Mouse (Mus musculus) kidney, embryonic 15.5 days (tissue): ENCODE results near the gene Adora1. TPM values are rescaled to one million over a fixed set of nuclear protein-coding genes. Genes with fewer than 3 reads are reported as not detected.

Experiments
- ATAC-seq: fragments of 200-750 bp; cut with Nextera tagmentation; replicated peaks from 2 replicates; pipeline ENCODE4 v1.8.0; 2017; ENCODE audit warnings: moderate TSS enrichment; ENCODE audit not compliant: low FRiP score
- H3K27ac ChIP-seq: fragments of 300-500 bp; sonication (generic); 2 replicates; pipeline ENCODE4 v1.5.1; 2015; ENCODE audit warnings: mild to moderate bottlenecking, inconsistent platforms
- H3K27me3 ChIP-seq: fragments of 300-500 bp; sonication (generic); 2 replicates; pipeline ENCODE4 v1.6.1; 2015; ENCODE audit warnings: inconsistent platforms
- H3K36me3 ChIP-seq: fragments of 300-500 bp; sonication (generic); 2 replicates; pipeline ENCODE4 v1.6.1; 2015; ENCODE audit warnings: inconsistent platforms
- H3K4me1 ChIP-seq: fragments of 300-500 bp; sonication (generic); 2 replicates; pipeline ENCODE4 v1.6.1; 2015; ENCODE audit warnings: inconsistent platforms
- H3K4me2 ChIP-seq: fragments of 300-500 bp; sonication (generic); 2 replicates; pipeline ENCODE4 v1.6.1; 2015; ENCODE audit warnings: moderate library complexity, mild to moderate bottlenecking, inconsistent platforms
- H3K4me3 ChIP-seq: fragments of 300-500 bp; sonication (generic); replicated peaks from 2 replicates; pipeline ENCODE4 v1.5.1; 2015; ENCODE audit warnings: mild to moderate bottlenecking, inconsistent platforms
- H3K9ac ChIP-seq: fragments of 300-500 bp; sonication (generic); 2 replicates; pipeline ENCODE4 v1.6.1; 2015; ENCODE audit warnings: mild to moderate bottlenecking, inconsistent platforms
- H3K9me3 ChIP-seq: fragments of 300-500 bp; sonication (generic); replicated peaks from 2 replicates; pipeline ENCODE4 v1.6.1; 2016; ENCODE audit warnings: inconsistent platforms
- WGBS: fragments of 180-500 bp; shearing (Covaris S2); methylation state at CpG from one replicate; pipeline ENCODE4 v1.1.7; 2015; ENCODE audit warnings: mixed read lengths; 5-methylcytosine and 5-hydroxymethylcytosine counted together
- polyA plus RNA-seq: library from polyadenylated mRNA; unstranded; fragments of >200 nt; fragmentation: Nextera tagmentation; extraction: Ambion mirVana; gene quantifications from 2 replicates; pipeline ENCODE4 v1.2.1, GENCODE M21; 2015

The Adora1 gene
- polyA plus RNA-seq, 1 experiment from 2014 or later: 7.7 TPM

- Histone ChIP-seq H3K4me2 (peak overlapping the region; percentile 23; the same call in 1 of the 2 replicates), H3K9ac (no peak overlapping the region), H3K4me3 (no peak overlapping the region), H3K36me3 (no peaks in the 10 kb centered on the region), H3K9me3 (no peaks in the 10 kb centered on the region), H3K4me1 (peaks cover 60% of the 10 kb centered on the region), H3K27me3 (no peaks in the 10 kb centered on the region), H3K27ac (peak overlapping the region; percentile 88)
- 0% methylated on average over 2 of the region's 2 CpGs for WGBS
- ATAC-seq: peak; percentile 31
These were observed 23.6 kb downstream of the Adora1 start for GRCm38 (mm10) chr1:134211631-134212030.

GRCm38 (mm10) chr1:134211043-134211442 is 24.2 kb downstream of the Adora1 start:
- Histone ChIP-seq H3K27me3 (no peaks in the 10 kb centered on the region), H3K9ac (no peak overlapping the region), H3K4me1 (peaks cover 62% of the 10 kb centered on the region), H3K36me3 (no peaks in the 10 kb centered on the region), H3K4me2 (peak overlapping the region; percentile 23; the same call in 1 of the 2 replicates), H3K27ac (peak overlapping the region; percentile 88), H3K4me3 (no peak overlapping the region), H3K9me3 (no peaks in the 10 kb centered on the region)
- WGBS: 31% methylated on average over 6 of the region's 6 CpGs
- ATAC-seq: no peak

- WGBS: 76% methylated on average over 6 of the region's 6 CpGs
These were observed 25.0 kb downstream of the Adora1 start for GRCm38 (mm10) chr1:134210179-134210755.

GRCm38 (mm10) chr1:134206085-134206484 is 29.1 kb downstream of the Adora1 start:
- 37% methylated on average over 5 of the region's 5 CpGs for WGBS
- Histone ChIP-seq H3K4me3 (no peak overlapping the region), H3K9ac (no peak overlapping the region), H3K36me3 (no peaks in the 10 kb centered on the region), H3K4me2 (no peak overlapping the region), H3K9me3 (no peaks in the 10 kb centered on the region), H3K27me3 (no peaks in the 10 kb centered on the region), H3K27ac (no peak overlapping the region), H3K4me1 (peaks cover 29% of the 10 kb centered on the region)
- ATAC-seq: no peak

More at GRCm38 (mm10) chr1:134210179-134210755, 25.0 kb downstream of the Adora1 start:
- peak overlapping the region; percentile 88 for H3K27ac ChIP-seq
- H3K9ac ChIP-seq: no peak overlapping the region
- no peaks in the 10 kb centered on the region for H3K27me3 ChIP-seq
- H3K4me3 ChIP-seq: no peak overlapping the region
- ATAC-seq: no peak
- peaks cover 54% of the 10 kb centered on the region for H3K4me1 ChIP-seq
- H3K9me3 ChIP-seq: no peaks in the 10 kb centered on the region
- no peaks in the 10 kb centered on the region for H3K36me3 ChIP-seq
- no peak overlapping the region for H3K4me2 ChIP-seq

- H3K36me3 ChIP-seq: no peaks in the 10 kb centered on the region
- H3K9ac ChIP-seq: no peak overlapping the region
- 48% methylated on average over 9 of the region's 9 CpGs for WGBS
- H3K4me2 ChIP-seq: no peak overlapping the region
- no peak for ATAC-seq
- no peaks in the 10 kb centered on the region for H3K9me3 ChIP-seq
- no peaks in the 10 kb centered on the region for H3K27me3 ChIP-seq
- H3K4me1 ChIP-seq: peaks cover 22% of the 10 kb centered on the region
- no peak overlapping the region for H3K27ac ChIP-seq
- no peak overlapping the region for H3K4me3 ChIP-seq
These were observed 29.8 kb downstream of the Adora1 start for GRCm38 (mm10) chr1:134205296-134206018.

GRCm38 (mm10) chr1:134204230-134204629 is 31.0 kb downstream of the Adora1 start:
- no peaks in the 10 kb centered on the region for H3K36me3 ChIP-seq
- no peak overlapping the region for H3K27ac ChIP-seq
- H3K4me3 ChIP-seq: no peak overlapping the region
- ATAC-seq: no peak
- no peaks in the 10 kb centered on the region for H3K27me3 ChIP-seq
- no peak overlapping the region for H3K4me2 ChIP-seq
- H3K4me1 ChIP-seq: peaks cover 17% of the 10 kb centered on the region
- H3K9me3 ChIP-seq: no peaks in the 10 kb centered on the region
- 93% methylated on average over 13 of the region's 13 CpGs for WGBS
- no peak overlapping the region for H3K9ac ChIP-seq

- 50% methylated on average over 3 of the region's 3 CpGs for WGBS
- Histone ChIP-seq H3K4me3 (no peak overlapping the region), H3K9me3 (no peaks in the 10 kb centered on the region), H3K4me1 (peaks cover 5% of the 10 kb centered on the region; the same call in 1 of the 2 replicates), H3K4me2 (no peak overlapping the region), H3K36me3 (no peaks in the 10 kb centered on the region), H3K27ac (no peak overlapping the region), H3K9ac (no peak overlapping the region), H3K27me3 (no peaks in the 10 kb centered on the region)
- ATAC-seq: no peak
These were observed 33.3 kb downstream of the Adora1 start for GRCm38 (mm10) chr1:134201751-134202420.

- no peak overlapping the region for H3K27ac ChIP-seq
- 91% methylated on average over 6 of the region's 6 CpGs for WGBS
- no peak for ATAC-seq
These were observed 34.1 kb downstream of the Adora1 start for GRCm38 (mm10) chr1:134200998-134201686.

GRCm38 (mm10) chr1:134200481-134200880 is 34.8 kb downstream of the Adora1 start:
- Histone ChIP-seq H3K36me3 (no peaks in the 10 kb centered on the region), H3K9me3 (no peaks in the 10 kb centered on the region), H3K4me2 (no peak overlapping the region), H3K27ac (no peak overlapping the region), H3K4me3 (no peak overlapping the region), H3K9ac (no peak overlapping the region), H3K27me3 (no peaks in the 10 kb centered on the region), H3K4me1 (peaks cover 10% of the 10 kb centered on the region)
- no peak for ATAC-seq
- WGBS: 66% methylated on average over 2 of the region's 2 CpGs

More at GRCm38 (mm10) chr1:134200998-134201686, 34.1 kb downstream of the Adora1 start:
- Histone ChIP-seq H3K9me3 (no peaks in the 10 kb centered on the region), H3K4me2 (no peak overlapping the region), H3K27me3 (no peaks in the 10 kb centered on the region), H3K9ac (no peak overlapping the region), H3K4me3 (no peak overlapping the region), H3K4me1 (peaks cover 5% of the 10 kb centered on the region), H3K36me3 (no peaks in the 10 kb centered on the region)

GRCm38 (mm10) chr1:134198197-134198995 is 36.8 kb downstream of the Adora1 start:
- Histone ChIP-seq H3K4me1 (peaks cover 31% of the 10 kb centered on the region), H3K9me3 (no peaks in the 10 kb centered on the region), H3K4me2 (no peak overlapping the region), H3K36me3 (no peaks in the 10 kb centered on the region), H3K27ac (no peak overlapping the region), H3K27me3 (no peaks in the 10 kb centered on the region), H3K4me3 (no peak overlapping the region), H3K9ac (no peak overlapping the region)
- 81% methylated on average over 12 of the region's 12 CpGs for WGBS
- ATAC-seq: no peak

- Histone ChIP-seq H3K4me3 (no peak overlapping the region), H3K4me1 (peaks cover 38% of the 10 kb centered on the region), H3K27me3 (no peaks in the 10 kb centered on the region), H3K27ac (no peak overlapping the region), H3K9ac (no peak overlapping the region), H3K4me2 (no peak overlapping the region), H3K36me3 (no peaks in the 10 kb centered on the region), H3K9me3 (no peaks in the 10 kb centered on the region)
- 86% methylated on average over 15 of the region's 15 CpGs for WGBS
- no peak for ATAC-seq
These were observed 37.8 kb downstream of the Adora1 start for GRCm38 (mm10) chr1:134197325-134197982.
